Comparison of ENCODE assay signal across 29 mouse cellular contexts in genomic region chr3:40806871-40807270, GRCm38 (mm10). TPM values are rescaled to one million over a fixed set of nuclear protein-coding genes. Genes with fewer than 3 reads are reported as not detected.
DNase-seq lines count a peak whose midpoint lies in the region; ATAC-seq and TF ChIP-seq lines count a peak whose summit lies in the region.
"Had no signal": no experiment of that assay in that cellular context is flagged by ENCODE, and none has a peak within 500 bp of the region (broad histone marks: within the 10 kb centered on the region; RNA-seq: fewer than 3 reads in every experiment).

No protein-coding gene starts in this region.

- no peaks in the 10 kb centered on the region for H3K27me3 ChIP-seq in MEL (ENCODE audit: control insufficient read depth in 1 of 2, insufficient read depth in 2 of 2, low read length in 2 of 2)
- H3K27me3 ChIP-seq in embryonic facial prominence, embryonic 15.5 days, result no peaks in the 10 kb centered on the region
- no peaks in the 10 kb centered on the region for H3K27me3 ChIP-seq in forebrain, embryonic 16.5 days (replicated peaks; ENCODE audit: control insufficient read depth, insufficient read depth, low read length)
- H3K27me3 ChIP-seq: embryonic facial prominence, embryonic 13.5 days; forebrain, embryonic 12.5 days; forebrain, embryonic 15.5 days; heart, embryonic 12.5 days; heart, embryonic 15.5 days; hindbrain, embryonic 13.5 days had no signal

- DNase-seq in 3T3-L1 (ENCODE audit: low read depth, low spot score), result peak; percentile 12
- DNase-seq in 416B (ENCODE audit: low read depth), result peak; percentile 37
- peak; percentile 32 for DNase-seq in MEL (ENCODE audit: low read depth, low spot score)
- no peak for DNase-seq in urinary bladder, postnatal 36 days (ENCODE audit: low spot score in 2 of 2)
- DNase-seq in c-Kit-positive CD71-positive TER-119-positive erythroid progenitor cells, embryonic 14.5 days (ENCODE audit: low spot score), result no peak
- no peak for DNase-seq in cerebellum, postnatal 10 days
- DNase-seq: adrenal gland, adult 8-10 months; adrenal gland, postnatal 25 days; cerebellum, adult 18-20 months; cerebellum, adult 9-10 months; cerebellum, postnatal 25 days; gastrocnemius, postnatal 14 days; heart, adult 18-20 months; heart, postnatal 10 days; heart, postnatal 36 days; kidney, adult 2 months had no signal

- no peak overlapping the region for H3K4me2 ChIP-seq in embryonic facial prominence, embryonic 15.5 days (replicated peaks)
- no peak overlapping the region for H3K4me2 ChIP-seq in forebrain, embryonic 16.5 days (ENCODE audit: low read length)
- H3K4me2 ChIP-seq: embryonic facial prominence, embryonic 13.5 days; forebrain, embryonic 12.5 days; forebrain, embryonic 15.5 days; heart, embryonic 12.5 days; heart, embryonic 15.5 days; hindbrain, embryonic 13.5 days had no signal

- H3K9me3 ChIP-seq in MEL (replicated peaks; ENCODE audit: insufficient read depth, low read length), result no peaks in the 10 kb centered on the region
- H3K9me3 ChIP-seq in embryonic facial prominence, embryonic 15.5 days (replicated peaks), result no peaks in the 10 kb centered on the region
- H3K9me3 ChIP-seq in forebrain, embryonic 16.5 days (ENCODE audit: control insufficient read depth, low read length), result no peaks in the 10 kb centered on the region
- H3K9me3 ChIP-seq: embryonic facial prominence, embryonic 13.5 days; forebrain, embryonic 12.5 days; forebrain, embryonic 15.5 days; heart, embryonic 12.5 days; heart, embryonic 15.5 days; hindbrain, embryonic 10.5 days; hindbrain, embryonic 13.5 days had no signal

- 0 out of 2 replicates have a peak, but pooled peaks have one; percentile 47 for ATAC-seq in embryonic facial prominence, embryonic 15.5 days (ENCODE audit: insufficient number of reproducible peaks, low FRiP score, low TSS enrichment, low read depth)
- no peak for ATAC-seq in forebrain, embryonic 16.5 days
- ATAC-seq: activated CD4-positive, CD25-positive, alpha-beta regulatory T cell, adult 4 months; CD4-positive, CD25-positive, alpha-beta regulatory T cell, adult 4 months; forebrain, embryonic 15.5 days; hindbrain, embryonic 16.5 days; intestine, embryonic 16.5 days had no signal

- no peak for TF ChIP-seq CTCF in MEL (IDR thresholded peaks at IDR 0.05 in 2 of 3, conservative IDR thresholded peaks at IDR 0.05 in 1 of 3; ENCODE audit: control insufficient read depth in 1 of 3, insufficient read depth in 1 of 3, low read depth in 2 of 3, low read length in 3 of 3, poor library complexity in 1 of 3, severe bottlenecking in 1 of 3)

- H3K9ac ChIP-seq in MEL (ENCODE audit: control insufficient read depth, low read depth, low read length, poor library complexity, severe bottlenecking), result no peak overlapping the region
- H3K9ac ChIP-seq in embryonic facial prominence, embryonic 15.5 days, result no peak overlapping the region
- no peak overlapping the region for H3K9ac ChIP-seq in forebrain, embryonic 16.5 days (replicated peaks; ENCODE audit: low read depth, low read length)
- H3K9ac ChIP-seq: embryonic facial prominence, embryonic 13.5 days; forebrain, embryonic 12.5 days; forebrain, embryonic 15.5 days; heart, embryonic 12.5 days; heart, embryonic 15.5 days; hindbrain, embryonic 13.5 days had no signal

- TF ChIP-seq POLR2A in MEL (IDR thresholded peaks at IDR 0.05; ENCODE audit: control insufficient read depth in 1 of 2, insufficient read depth in 1 of 2, low read depth in 1 of 2, low read length in 2 of 2, poor library complexity in 1 of 2), result no peak

- TF ChIP-seq EP300 in MEL (IDR thresholded peaks at IDR 0.05; ENCODE audit: low read depth in 1 of 2, low read length in 2 of 2), result no peak

- peaks cover 0 to 12% of the 10 kb centered on the region in 2 experiments; a peak in 2 of 4 replicates for H3K4me1 ChIP-seq in MEL (ENCODE audit: control insufficient read depth in 1 of 2, insufficient read depth in 2 of 2, low read length in 2 of 2)
- no peaks in the 10 kb centered on the region for H3K4me1 ChIP-seq in embryonic facial prominence, embryonic 15.5 days
- no peaks in the 10 kb centered on the region for H3K4me1 ChIP-seq in forebrain, embryonic 16.5 days (replicated peaks; ENCODE audit: control insufficient read depth, insufficient read depth, low read length)
- H3K4me1 ChIP-seq: forebrain, embryonic 12.5 days; forebrain, embryonic 15.5 days; heart, embryonic 12.5 days; heart, embryonic 15.5 days had no signal

- WGBS in embryonic facial prominence, embryonic 15.5 days, result 46% methylated on average over 2 of the region's 2 CpGs
- WGBS in forebrain, embryonic 16.5 days, result 69% methylated on average over 2 of the region's 2 CpGs

- no peak for TF ChIP-seq RAD21 in MEL (IDR thresholded peaks at IDR 0.05; ENCODE audit: low read depth, low read length)

- H3K4me3 ChIP-seq in MEL (ENCODE audit: control insufficient read depth in 1 of 2, insufficient read depth in 1 of 2, low read depth in 2 of 2, low read length in 2 of 2), result no peak overlapping the region
- no peak overlapping the region for H3K4me3 ChIP-seq in embryonic facial prominence, embryonic 15.5 days (replicated peaks)
- no peak overlapping the region for H3K4me3 ChIP-seq in forebrain, embryonic 16.5 days (replicated peaks; ENCODE audit: low read length)
- H3K4me3 ChIP-seq: embryonic facial prominence, embryonic 13.5 days; forebrain, embryonic 12.5 days; forebrain, embryonic 15.5 days; heart, embryonic 12.5 days; heart, embryonic 15.5 days; hindbrain, embryonic 10.5 days; hindbrain, embryonic 13.5 days had no signal

- no peak overlapping the region for H3K27ac ChIP-seq in MEL (ENCODE audit: control insufficient read depth, low read depth, low read length)
- no peak overlapping the region for H3K27ac ChIP-seq in embryonic facial prominence, embryonic 15.5 days (replicated peaks)
- no peak overlapping the region for H3K27ac ChIP-seq in forebrain, embryonic 16.5 days (ENCODE audit: low read length)
- H3K27ac ChIP-seq: embryonic facial prominence, embryonic 13.5 days; forebrain, embryonic 12.5 days; forebrain, embryonic 15.5 days; heart, embryonic 15.5 days; hindbrain, embryonic 10.5 days; hindbrain, embryonic 13.5 days had no signal

- H3K36me3 ChIP-seq in MEL (ENCODE audit: control insufficient read depth in 1 of 2, insufficient read depth in 2 of 2, low read length in 2 of 2), result peaks cover 31 to 73% of the 10 kb centered on the region in 2 experiments
- H3K36me3 ChIP-seq in embryonic facial prominence, embryonic 15.5 days, result peaks cover 31% of the 10 kb centered on the region
- H3K36me3 ChIP-seq in forebrain, embryonic 16.5 days (ENCODE audit: control insufficient read depth, insufficient read depth), result peaks cover under 1% of the 10 kb centered on the region; the same call in 1 of the 2 replicates

- peaks cover 21% of the 10 kb centered on the region for H3K79me2 ChIP-seq in MEL (ENCODE audit: control insufficient read depth, insufficient read depth, low read length, poor library complexity)

TF ChIP-seq in MEL, 35 proteins besides CTCF, POLR2A, EP300 and RAD21:
- TF ChIP-seq RCOR1 (IDR thresholded peaks at IDR 0.05; ENCODE audit: low read depth, low read length) (no peak), BHLHE40 (IDR thresholded peaks at IDR 0.05; ENCODE audit: borderline replicate concordance, low read depth, low read length) (no peak), NRF1 (IDR thresholded peaks at IDR 0.05; ENCODE audit: insufficient read depth, low read depth, low read length, poor library complexity, severe bottlenecking) (no peak), TBP (IDR thresholded peaks at IDR 0.05; ENCODE audit: low read depth, low read length) (no peak), SIN3A (IDR thresholded peaks at IDR 0.05; ENCODE audit: low read length) (no peak), MYB (IDR thresholded peaks at IDR 0.05; ENCODE audit: low read depth, low read length) (no peak), POLR2AphosphoS5 (IDR thresholded peaks at IDR 0.05; ENCODE audit: borderline replicate concordance, low read depth, low read length) (no peak), ELF1 (IDR thresholded peaks at IDR 0.05; ENCODE audit: low read depth, low read length) (no peak), ZMIZ1 (IDR thresholded peaks at IDR 0.05; ENCODE audit: low read depth, low read length) (no peak), TAL1 (IDR thresholded peaks at IDR 0.05; ENCODE audit: low read length) (no peak)

RNA-seq across cellular contexts. Expression of gene Plk4, which starts 7.1 kb away (rescaled TPM):
- total RNA-seq in MEL (2012; rRNA removed), result 60.3 and 71.0 TPM in 2 replicates
- polyA plus RNA-seq in MEL (2012; ENCODE audit: insufficient read depth in 1 of 2, insufficient read length in 2 of 2, low read depth in 1 of 2, low replicate concordance in 2 of 2, missing spikeins in 1 of 2), result 100 to 1,000 TPM in 1 of 2 experiments, 10 to 100 TPM in 1; 57.6 to 381 TPM
- 46.8 and 52.8 TPM in 2 replicates for polyA plus RNA-seq in embryonic facial prominence, embryonic 15.5 days (2015; fragmentation: Nextera tagmentation; extraction: Ambion mirVana)
- polyA plus RNA-seq in forebrain, embryonic 16.5 days (2015; fragmentation: Nextera tagmentation; extraction: Ambion mirVana), result 24.1 and 25.3 TPM in 2 replicates

RNA-seq across cellular contexts. Expression of gene Mfsd8, which starts 39.8 kb away (rescaled TPM):
- total RNA-seq in MEL (2012; rRNA removed), result 3.2 and 4.0 TPM in 2 replicates
- polyA plus RNA-seq in MEL (2012; ENCODE audit: insufficient read depth in 1 of 2, insufficient read length in 2 of 2, low read depth in 1 of 2, low replicate concordance in 2 of 2, missing spikeins in 1 of 2), result 1 to 10 TPM in 1 of 2 experiments, not detected in 1; 6.4 TPM
- polyA plus RNA-seq in embryonic facial prominence, embryonic 15.5 days (2015; fragmentation: Nextera tagmentation; extraction: Ambion mirVana), result 10.0 and 10.2 TPM in 2 replicates
- 26.2 and 30.0 TPM in 2 replicates for polyA plus RNA-seq in forebrain, embryonic 16.5 days (2015; fragmentation: Nextera tagmentation; extraction: Ambion mirVana)

RNA-seq across cellular contexts. Expression of gene Abhd18, which starts 39.9 kb away (rescaled TPM):
- total RNA-seq in MEL (2012; rRNA removed), result 1.3 and 2.9 TPM in 2 replicates
- 1 to 10 TPM in 1 of 2 experiments, not detected in 1; 3.6 TPM for polyA plus RNA-seq in MEL (2012; ENCODE audit: insufficient read depth in 1 of 2, insufficient read length in 2 of 2, low read depth in 1 of 2, low replicate concordance in 2 of 2, missing spikeins in 1 of 2)
- 9.1 and 10.3 TPM in 2 replicates for polyA plus RNA-seq in embryonic facial prominence, embryonic 15.5 days (2015; fragmentation: Nextera tagmentation; extraction: Ambion mirVana)
- polyA plus RNA-seq in forebrain, embryonic 16.5 days (2015; fragmentation: Nextera tagmentation; extraction: Ambion mirVana), result 11.4 and 14.7 TPM in 2 replicates

Comparison
In these comparisons a context has a peak if more than half of its experiments do, and no peak if none do; other contexts are left out.
1. DNase-seq: peak in 3T3-L1 (single experiment), 416B (single experiment) and MEL (single experiment); none in urinary bladder, postnatal 36 days (0 of 2), c-Kit-positive CD71-positive TER-119-positive erythroid progenitor cells, embryonic 14.5 days (single experiment) and cerebellum, postnatal 10 days (0 of 2).